Mouse (Mus musculus): Measurements from ENCODE around the gene Llgl1. TPM values are rescaled to one million over a fixed set of nuclear protein-coding genes. Genes with fewer than 3 reads are reported as not detected.

Gene Llgl1
- polyA plus RNA-seq, 1 experiment from 2014 or later, result 66.9 TPM

Small RNAs within 50 kb of the gene (microRNA-seq; reads per million reads assigned to microRNA genes)
- 0.53 reads per million for gene Mir5100

Other genes starting within 250 kb of the Llgl1 start
- 111 and 115 TPM in 2 replicates for gene Drg2, start 245.1 kb upstream of the Llgl1 start, polyA plus RNA-seq (2014; fragmentation: Nextera tagmentation; extraction: Ambion mirVana)
- 0.08 and 0.09 TPM in 2 replicates for gene Myo15, start 230.4 kb upstream of the Llgl1 start, polyA plus RNA-seq (2014; fragmentation: Nextera tagmentation; extraction: Ambion mirVana)
- gene Alkbh5, start 163.3 kb upstream of the Llgl1 start, polyA plus RNA-seq (2014; fragmentation: Nextera tagmentation; extraction: Ambion mirVana), result 17.8 and 21.5 TPM in 2 replicates
- 53.0 and 59.3 TPM in 2 replicates for gene Flii, start 27.5 kb downstream of the Llgl1 start, polyA plus RNA-seq (2014; fragmentation: Nextera tagmentation; extraction: Ambion mirVana)
- 20.5 and 20.7 TPM in 2 replicates for gene Mief2, start 28.7 kb downstream of the Llgl1 start, polyA plus RNA-seq (2014; fragmentation: Nextera tagmentation; extraction: Ambion mirVana)
- 7.3 and 9.5 TPM in 2 replicates for gene Top3a, start 77.6 kb downstream of the Llgl1 start, polyA plus RNA-seq (2014; fragmentation: Nextera tagmentation; extraction: Ambion mirVana)
- 7.9 and 8.5 TPM in 2 replicates for gene Smcr8, start 77.8 kb downstream of the Llgl1 start, polyA plus RNA-seq (2014; fragmentation: Nextera tagmentation; extraction: Ambion mirVana)
- gene Shmt1, start 112.0 kb downstream of the Llgl1 start, polyA plus RNA-seq (2014; fragmentation: Nextera tagmentation; extraction: Ambion mirVana), result 12.0 and 17.3 TPM in 2 replicates
- 36.6 and 36.8 TPM in 2 replicates for gene Dhrs7b, start 130.9 kb downstream of the Llgl1 start, polyA plus RNA-seq (2014; fragmentation: Nextera tagmentation; extraction: Ambion mirVana)
- gene Tmem11, start 179.5 kb downstream of the Llgl1 start, polyA plus RNA-seq (2014; fragmentation: Nextera tagmentation; extraction: Ambion mirVana), result 67.8 and 68.2 TPM in 2 replicates
- 35.3 and 39.7 TPM in 2 replicates for gene Natd1, start 215.0 kb downstream of the Llgl1 start, polyA plus RNA-seq (2014; fragmentation: Nextera tagmentation; extraction: Ambion mirVana)
- 23.6 and 23.7 TPM in 2 replicates for gene Map2k3, start 232.3 kb downstream of the Llgl1 start, polyA plus RNA-seq (2014; fragmentation: Nextera tagmentation; extraction: Ambion mirVana)